Mouse (Mus musculus): Measurements from ENCODE around the gene Atp13a5. TPM values are rescaled to one million over a fixed set of nuclear protein-coding genes. Genes with fewer than 3 reads are reported as not detected.

Gene Atp13a5
- total RNA-seq, 2 experiments from 2014 or later = 10.5 to 10.8 TPM

GRCm38 (mm10) chr16:29314991-29315390, 63.5 kb downstream of the Atp13a5 start:
- H3K27ac ChIP-seq = no peak overlapping the region
- no peak overlapping the region for H3K4me3 ChIP-seq
- TF ChIP-seq CTCF (conservative IDR thresholded peaks at IDR 0.05) = no peak
- no peak for DNase-seq (ENCODE audit: low spot score in 2 of 2)

GRCm38 (mm10) chr16:29297555-29298021, 80.9 kb downstream of the Atp13a5 start:
- DNase-seq (ENCODE audit: low spot score in 2 of 2) = no peak

GRCm38 (mm10) chr16:29280691-29281090, 97.8 kb downstream of the Atp13a5 start:
- no peak for DNase-seq (ENCODE audit: low spot score in 2 of 2)
- no peak overlapping the region for H3K4me3 ChIP-seq
- no peak for TF ChIP-seq CTCF (conservative IDR thresholded peaks at IDR 0.05)
- no peak overlapping the region for H3K27ac ChIP-seq

More at GRCm38 (mm10) chr16:29297555-29298021, 80.9 kb downstream of the Atp13a5 start:
- H3K27ac ChIP-seq = no peak overlapping the region
- no peak overlapping the region for H3K4me3 ChIP-seq
- TF ChIP-seq CTCF (conservative IDR thresholded peaks at IDR 0.05) = no peak

GRCm38 (mm10) chr16:29254325-29254724, 124.2 kb downstream of the Atp13a5 start:
- no peak overlapping the region for H3K27ac ChIP-seq
- no peak for DNase-seq (ENCODE audit: low spot score in 2 of 2)
- no peak for TF ChIP-seq CTCF (conservative IDR thresholded peaks at IDR 0.05)
- no peak overlapping the region for H3K4me3 ChIP-seq

GRCm38 (mm10) chr16:29235951-29236350, 142.6 kb downstream of the Atp13a5 start:
- DNase-seq (ENCODE audit: low spot score in 2 of 2) = no peak
- no peak overlapping the region for H3K27ac ChIP-seq
- no peak overlapping the region for H3K4me3 ChIP-seq
- TF ChIP-seq CTCF (conservative IDR thresholded peaks at IDR 0.05) = no peak

GRCm38 (mm10) chr16:29216395-29217295, 161.9 kb downstream of the Atp13a5 start:
- DNase-seq (ENCODE audit: low spot score in 2 of 2) = peak; percentile 33 to 39
- H3K27ac ChIP-seq = no peak overlapping the region
- TF ChIP-seq CTCF (conservative IDR thresholded peaks at IDR 0.05) = no peak
- H3K4me3 ChIP-seq = no peak overlapping the region

- peak in 1 of 2 experiments; percentile 34 for DNase-seq (ENCODE audit: low spot score in 2 of 2)
- peak within 1 kb of the TSS; percentile 65 for H3K4me3 ChIP-seq
- no peak for TF ChIP-seq CTCF (conservative IDR thresholded peaks at IDR 0.05)
- peak within 1 kb of the TSS; percentile 88 for H3K27ac ChIP-seq
Observed at GRCm38 (mm10) chr16:29209605-29210411, 168.7 kb downstream of the Atp13a5 start, which contains the start of gene Hrasls. TSS of gene Hrasls (plus strand) at chr16:29209695.

GRCm38 (mm10) chr16:29208841-29209240, 169.7 kb downstream of the Atp13a5 start:
- TF ChIP-seq CTCF (conservative IDR thresholded peaks at IDR 0.05) = no peak
- no peak for DNase-seq (ENCODE audit: low spot score in 2 of 2)
- Histone ChIP-seq H3K4me3 (no peak overlapping the region), H3K27ac (no peak overlapping the region)

- H3K27ac ChIP-seq = 0 out of 2 replicates have a peak overlapping the region, but pooled peaks have one; percentile 61
- no peak overlapping the region for H3K4me3 ChIP-seq
- no peak for DNase-seq (ENCODE audit: low spot score in 2 of 2)
- TF ChIP-seq CTCF (conservative IDR thresholded peaks at IDR 0.05) = no peak
Observed at GRCm38 (mm10) chr16:29205581-29205980, 173.0 kb downstream of the Atp13a5 start.

GRCm38 (mm10) chr16:29204875-29205274, 173.7 kb downstream of the Atp13a5 start:
- peak; percentile 53 to 69 for DNase-seq (ENCODE audit: low spot score in 2 of 2)
- Histone ChIP-seq H3K27ac (peak overlapping the region; percentile 61; the same call in 1 of the 2 replicates), H3K4me3 (peak overlapping the region; percentile 8; the same call in 1 of the 2 replicates)
- no peak for TF ChIP-seq CTCF (conservative IDR thresholded peaks at IDR 0.05)

- H3K27ac ChIP-seq = no peak overlapping the region
- no peak for TF ChIP-seq CTCF (conservative IDR thresholded peaks at IDR 0.05)
- H3K4me3 ChIP-seq = no peak overlapping the region
- DNase-seq (ENCODE audit: low spot score in 2 of 2) = no peak
Observed at GRCm38 (mm10) chr16:29201146-29201545, 177.4 kb downstream of the Atp13a5 start.

GRCm38 (mm10) chr16:29198461-29198860, 180.1 kb downstream of the Atp13a5 start:
- TF ChIP-seq CTCF (conservative IDR thresholded peaks at IDR 0.05) = no peak
- DNase-seq (ENCODE audit: low spot score in 2 of 2) = peak; percentile 52 to 77

GRCm38 (mm10) chr16:29195156-29195555, 183.4 kb downstream of the Atp13a5 start:
- no peak overlapping the region for H3K27ac ChIP-seq
- no peak for TF ChIP-seq CTCF (conservative IDR thresholded peaks at IDR 0.05)
- no peak for DNase-seq (ENCODE audit: low spot score in 2 of 2)
- H3K4me3 ChIP-seq = no peak overlapping the region

More at GRCm38 (mm10) chr16:29198461-29198860, 180.1 kb downstream of the Atp13a5 start:
- H3K27ac ChIP-seq = peak overlapping the region; percentile 23; the same call in 1 of the 2 replicates
- no peak overlapping the region for H3K4me3 ChIP-seq
